Mouse (Mus musculus): ENCODE measurements around the gene Fam168b.

The Fam168b gene

DNA sequence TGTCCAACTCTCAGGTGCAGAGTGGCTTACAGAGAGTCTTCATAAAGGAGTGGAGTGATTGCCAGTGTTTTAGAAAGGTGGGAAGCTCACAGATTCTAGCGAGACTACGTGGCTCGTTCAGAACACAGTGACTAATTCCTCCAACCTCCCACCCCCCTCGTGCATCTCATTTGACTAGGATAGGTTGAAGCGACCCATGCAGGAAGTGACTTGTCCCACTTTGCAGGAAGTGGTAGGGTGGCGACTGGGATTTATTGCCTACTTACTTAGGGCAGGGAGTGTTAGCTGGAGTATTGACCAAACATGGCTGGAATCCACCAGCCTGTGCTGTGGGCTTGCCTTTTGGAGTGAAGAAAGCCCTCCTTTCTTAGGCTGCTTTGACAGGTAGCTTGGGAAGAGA is 8.7 kb upstream of the Fam168b start:
- CTCF ChIA-PET: no interaction called here

- CTCF ChIA-PET: interaction anchor here (0.6 to 1.0 kb wide), 2 partner anchors 14 to 972 kb away, joined by 4 to 6 read pairs; no protein-coding TSS in a partner anchor
Measured at GRCm38 (mm10) chr1:34850343-34851136, 7.7 kb upstream of the Fam168b start.

GRCm38 (mm10) chr1:34849745-34850342 is 7.0 kb upstream of the Fam168b start, which contains the start of gene Plekhb2:
Gene Plekhb2, plus strand, starts transcription at chr1:34849976.
- CTCF ChIA-PET: interaction anchor here (1.0 kb wide), 1 partner anchor 14 kb away, joined by 6 read pairs; no protein-coding TSS in a partner anchor

- CTCF ChIA-PET: no interaction called here
Measured at GRCm38 (mm10) chr1:34847070-34847469, 4.2 kb upstream of the Fam168b start.

DNA sequence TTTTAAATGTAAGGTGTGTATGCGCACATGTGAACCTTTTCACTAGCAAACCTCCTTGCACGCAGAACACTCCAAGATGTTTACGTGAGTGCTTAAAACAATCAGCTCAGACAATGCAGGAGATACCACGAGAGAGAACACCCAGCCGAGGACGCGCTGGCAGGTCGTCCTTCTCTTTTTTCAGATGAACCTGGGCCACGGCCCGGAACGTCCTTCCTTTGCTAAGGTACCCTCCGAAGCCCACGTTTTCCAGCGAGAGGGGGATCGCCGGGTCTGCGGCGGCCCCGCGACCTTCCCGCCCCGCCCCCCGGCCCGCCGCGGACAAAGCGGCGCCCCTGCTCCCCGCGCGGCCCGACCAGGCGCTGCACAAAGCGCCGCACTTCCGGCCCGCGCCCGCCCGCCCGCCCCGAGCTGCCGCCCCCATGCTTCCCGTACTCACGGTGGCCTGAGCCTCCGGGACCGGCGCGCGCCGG is 440 bp downstream of the Fam168b start:
- CTCF ChIA-PET: no interaction called here

DNA sequence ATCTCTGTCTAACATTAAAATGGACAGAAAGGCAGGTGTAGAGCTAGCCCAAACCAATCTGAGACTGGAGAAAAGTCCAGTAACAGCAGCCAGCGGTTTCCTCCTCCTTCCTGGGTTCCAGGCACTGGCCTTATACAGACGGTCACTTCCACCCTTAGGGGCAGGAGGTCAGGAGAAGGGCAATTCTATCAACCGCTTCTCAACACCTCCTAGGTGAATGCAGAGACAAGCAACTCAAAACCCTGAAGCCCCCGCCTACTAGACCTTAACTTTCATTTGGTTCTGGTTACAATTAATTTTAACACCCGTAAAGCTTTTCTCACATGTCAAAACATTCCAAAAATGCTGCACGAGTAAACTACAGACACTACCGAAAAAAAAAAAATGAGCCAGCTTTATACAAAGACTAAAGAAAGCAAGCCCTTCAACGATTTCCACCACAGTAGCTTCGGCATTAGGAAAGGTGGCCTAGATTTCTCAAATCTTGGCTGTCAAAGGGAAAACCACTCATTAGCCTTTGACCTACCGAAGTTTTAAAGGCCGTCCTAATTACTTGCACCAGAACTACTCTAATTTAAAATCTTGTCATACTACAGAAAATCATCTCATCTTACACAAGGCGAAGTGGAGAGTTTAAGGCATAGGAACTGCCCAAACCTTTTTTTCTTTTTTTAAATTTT is 1.0 kb downstream of the Fam168b start:
- CTCF ChIA-PET: no interaction called here

- CTCF ChIA-PET: no interaction called here
Measured at GRCm38 (mm10) chr1:34839241-34839640, 3.6 kb downstream of the Fam168b start.

GRCm38 (mm10) chr1:34837951-34838689 is 4.7 kb downstream of the Fam168b start:
- CTCF ChIA-PET: no interaction called here

DNA sequence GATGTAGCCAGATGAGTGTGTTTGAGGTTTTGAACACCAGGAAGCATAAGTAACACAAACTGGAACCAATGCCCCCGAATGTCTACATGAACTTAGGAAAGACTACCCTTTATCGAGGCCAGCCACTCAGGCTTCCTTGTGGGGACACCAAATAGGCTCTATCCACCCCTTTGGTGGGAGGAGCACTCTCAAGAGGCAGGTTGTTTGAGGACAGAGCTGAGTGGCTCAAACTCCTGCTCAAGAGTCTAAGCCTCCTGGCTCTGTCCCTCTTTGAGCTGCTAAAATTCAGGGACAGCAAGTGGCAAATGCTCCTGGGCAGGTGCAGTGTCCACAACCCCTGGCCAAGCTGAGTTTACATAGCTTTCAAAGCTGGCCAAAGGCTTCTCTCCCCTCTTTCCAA is 8.0 kb downstream of the Fam168b start:
- CTCF ChIA-PET: no interaction called here

- CTCF ChIA-PET: interaction anchor here (0.7 kb wide), 1 partner anchor 126 kb away, joined by 3 read pairs; no protein-coding TSS in a partner anchor
Measured at GRCm38 (mm10) chr1:34831381-34831780, 11.5 kb downstream of the Fam168b start.

DNA sequence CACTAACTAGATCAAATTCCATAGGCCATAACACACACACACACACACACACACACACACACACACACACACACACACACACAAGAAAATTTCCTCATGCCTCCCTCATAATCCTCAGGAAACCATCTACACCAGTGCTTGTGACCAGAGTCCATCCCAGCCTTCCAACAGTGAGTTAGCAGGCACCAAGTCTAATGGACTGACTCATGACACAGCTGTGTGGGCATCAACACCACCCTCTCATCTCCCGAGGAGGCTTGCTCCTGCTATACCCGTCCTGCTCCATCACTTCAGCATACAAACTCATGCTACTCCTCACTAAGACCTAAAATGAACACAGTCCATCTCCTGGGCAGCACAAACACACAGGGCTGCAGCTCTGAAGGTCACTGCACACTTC is 11.9 kb downstream of the Fam168b start:
- CTCF ChIA-PET: interaction anchor here (0.7 kb wide), 1 partner anchor 126 kb away, joined by 3 read pairs; no protein-coding TSS in a partner anchor

DNA sequence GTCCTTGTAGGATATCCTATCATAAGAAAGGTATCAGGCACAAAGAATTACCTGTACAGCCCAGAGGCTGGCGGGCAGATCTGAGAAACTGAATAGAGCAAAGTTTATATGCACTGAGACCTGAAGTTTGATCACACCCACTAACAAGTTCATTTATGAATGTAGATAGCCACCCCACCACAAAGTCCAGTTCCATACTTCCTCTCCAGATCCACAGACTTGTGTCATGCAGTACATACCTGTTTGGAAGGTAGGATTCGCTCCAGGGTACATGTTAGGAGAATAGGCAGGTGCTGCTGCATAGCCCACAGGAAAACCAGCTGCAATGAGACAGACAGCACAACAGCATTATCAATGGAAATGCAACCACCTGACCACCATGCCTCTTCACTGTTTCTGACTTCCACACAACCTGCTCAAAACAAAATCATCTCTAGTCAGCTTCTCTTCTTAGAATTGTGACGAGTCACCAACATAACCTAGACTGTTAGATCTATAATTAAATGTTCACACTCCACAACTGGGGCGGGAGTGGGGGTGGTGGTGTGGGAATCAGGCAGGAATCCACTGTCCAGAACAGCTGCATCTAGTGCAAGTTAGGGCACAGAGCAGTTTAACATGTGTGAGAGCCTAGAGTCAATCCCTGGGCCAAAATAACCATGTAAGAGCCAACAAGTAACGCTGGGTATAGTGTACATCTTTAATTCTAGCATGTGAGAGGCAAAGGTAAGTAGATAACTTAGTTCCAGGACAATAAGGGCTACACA is 14.2 kb downstream of the Fam168b start:
- CTCF ChIA-PET: interaction anchor here (0.5 kb wide), 1 partner anchor 341 kb away, joined by 7 read pairs; no protein-coding TSS in a partner anchor

- CTCF ChIA-PET: interaction anchor here (0.5 kb wide), 1 partner anchor 341 kb away, joined by 7 read pairs; no protein-coding TSS in a partner anchor
Measured at GRCm38 (mm10) chr1:34827900-34828299, 15.0 kb downstream of the Fam168b start.

DNA sequence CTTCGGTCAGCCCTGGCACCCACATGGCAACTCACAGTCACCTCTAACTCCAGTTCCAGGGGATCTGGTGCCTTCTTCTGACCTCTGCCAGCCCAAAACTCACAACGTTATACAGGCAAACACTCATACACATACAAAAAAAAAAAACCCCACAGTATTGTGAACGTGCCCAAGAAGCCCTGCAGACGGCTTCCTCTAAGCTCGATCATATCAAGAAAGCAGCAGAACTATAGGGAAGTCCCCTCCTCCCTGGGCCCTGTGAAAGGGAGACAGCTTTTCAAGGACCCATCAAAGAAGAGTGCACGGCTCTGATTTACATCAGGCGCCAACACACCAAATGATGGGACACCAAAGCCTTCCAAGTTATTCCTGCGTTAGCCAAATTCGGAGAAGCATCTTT is 17.0 kb downstream of the Fam168b start:
- CTCF ChIA-PET: no interaction called here

- CTCF ChIA-PET: no interaction called here
Measured at GRCm38 (mm10) chr1:34824208-34824607, 18.7 kb downstream of the Fam168b start.

GRCm38 (mm10) chr1:34823353-34823752 is 19.5 kb downstream of the Fam168b start:
- CTCF ChIA-PET: no interaction called here

DNA sequence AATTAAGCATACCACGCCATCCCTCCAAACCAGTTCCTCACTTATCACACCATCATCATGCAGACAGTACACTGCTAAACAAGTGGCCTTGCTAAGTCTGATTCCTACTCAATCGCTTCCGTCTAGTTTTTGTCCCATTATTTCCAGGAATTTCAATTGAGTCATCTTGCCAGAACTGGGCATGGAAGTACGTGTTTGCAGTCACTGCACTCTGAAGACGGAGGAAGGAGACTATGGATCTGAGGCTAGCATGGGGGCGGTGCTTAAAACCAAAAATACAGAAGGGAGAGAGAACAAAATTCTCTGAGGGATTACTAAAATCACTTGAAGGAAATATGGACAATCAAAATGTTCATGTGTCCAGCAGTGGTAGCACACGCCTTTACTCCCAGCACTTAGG is 20.1 kb downstream of the Fam168b start:
- CTCF ChIA-PET: no interaction called here

DNA sequence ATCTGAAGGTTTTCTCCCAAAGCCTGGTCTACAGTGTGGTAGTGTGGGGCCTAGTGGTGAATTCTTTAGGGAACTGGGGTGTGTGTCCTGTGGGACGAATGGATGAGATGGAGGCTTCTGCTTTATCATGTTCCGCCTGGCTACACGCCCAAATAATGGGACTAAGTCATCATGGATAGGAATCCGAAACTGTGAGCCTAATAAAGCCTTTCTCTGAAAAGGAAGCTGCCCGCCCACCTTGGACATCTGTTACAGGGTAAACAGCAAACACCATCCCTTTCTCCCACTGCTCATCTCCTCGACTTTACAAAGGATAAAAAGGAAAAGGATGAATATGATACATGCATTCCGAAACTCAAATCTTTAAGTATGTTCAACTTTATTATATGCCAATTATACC is 20.9 kb downstream of the Fam168b start:
- CTCF ChIA-PET: no interaction called here

GRCm38 (mm10) chr1:34821411-34821810 is 21.5 kb downstream of the Fam168b start:
- CTCF ChIA-PET: no interaction called here

DNA sequence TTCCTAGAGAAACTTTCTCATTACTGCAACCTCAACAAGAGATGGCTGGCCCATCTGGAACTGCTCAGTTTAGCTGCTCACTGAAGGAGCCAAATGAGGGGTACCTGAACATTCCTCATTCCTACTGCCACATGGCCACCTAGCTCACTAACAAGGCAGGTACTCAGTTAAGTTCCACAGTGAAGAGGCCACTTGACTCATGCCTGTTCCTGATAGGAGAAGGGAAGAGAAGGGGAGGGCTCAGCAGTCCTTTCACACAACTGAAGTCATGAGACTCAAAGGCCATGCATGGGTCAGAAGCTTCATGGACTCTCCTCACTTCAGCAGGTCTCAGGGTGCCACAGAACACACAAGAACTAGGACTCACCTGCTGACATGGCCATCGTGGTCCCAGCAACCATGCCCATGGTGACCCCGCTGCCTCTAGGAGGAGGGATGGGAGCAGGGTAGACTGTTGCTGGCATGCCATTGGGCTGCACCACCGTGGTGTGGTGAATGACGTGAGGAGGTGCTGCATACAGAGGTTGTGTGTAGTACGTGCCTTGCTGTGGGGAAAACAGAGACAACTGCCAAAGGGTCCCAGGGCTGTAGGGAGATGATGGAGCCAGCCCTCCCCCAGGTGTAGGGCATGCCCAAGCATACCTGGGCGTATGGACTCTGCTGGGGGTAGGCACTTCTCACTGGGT is 23.5 kb downstream of the Fam168b start:
- CTCF ChIA-PET: no interaction called here

All from spleen, embryonic (tissue).